Mouse (Mus musculus) limb, embryonic 13.5 days (tissue): ENCODE results near the gene Wnt2b. TPM values are rescaled to one million over a fixed set of nuclear protein-coding genes. Genes with fewer than 3 reads are reported as not detected.

Experiments used
- ATAC-seq: fragments of 200-750 bp; cut with Nextera tagmentation; 2 replicates; pipeline ENCODE4 v1.8.0; 2017; ENCODE audit warnings: low read depth, moderate number of reproducible peaks, moderate TSS enrichment; ENCODE audit not compliant: low FRiP score
- H3K27ac ChIP-seq: fragments of 300-500 bp; sonication (generic); 2 replicates; pipeline ENCODE4 v1.5.1; 2015; ENCODE audit warnings: inconsistent platforms, mild to moderate bottlenecking, moderate library complexity
- H3K27me3 ChIP-seq: fragments of 300-500 bp; sonication (generic); 2 replicates; pipeline ENCODE4 v1.6.1; 2015; ENCODE audit warnings: mild to moderate bottlenecking, inconsistent platforms
- H3K36me3 ChIP-seq: fragments of 300-500 bp; sonication (generic); 2 replicates; pipeline ENCODE4 v1.6.1; 2015; ENCODE audit warnings: inconsistent platforms, mild to moderate bottlenecking, moderate library complexity
- H3K4me1 ChIP-seq: fragments of 300-500 bp; sonication (generic); 2 replicates; pipeline ENCODE4 v1.6.1; 2015; ENCODE audit warnings: inconsistent platforms
- H3K4me2 ChIP-seq: fragments of 300-500 bp; sonication (generic); replicated peaks from 2 replicates; pipeline ENCODE4 v1.6.1; 2015; ENCODE audit warnings: inconsistent platforms, mild to moderate bottlenecking, moderate library complexity
- H3K4me3 ChIP-seq: fragments of 300-500 bp; sonication (generic); 2 replicates; pipeline ENCODE4 v1.5.1; 2015; ENCODE audit warnings: moderate library complexity, mild to moderate bottlenecking, inconsistent platforms
- H3K9ac ChIP-seq: fragments of 300-500 bp; sonication (generic); 2 replicates; pipeline ENCODE4 v1.6.1; 2015; ENCODE audit warnings: mild to moderate bottlenecking, inconsistent platforms
- H3K9me3 ChIP-seq: fragments of 300-500 bp; sonication (generic); 2 replicates; pipeline ENCODE4 v1.6.1; 2016; ENCODE audit warnings: inconsistent platforms
- WGBS: fragments of 180-500 bp; shearing (Covaris S2); methylation state at CpG from one replicate; pipeline ENCODE4 v1.1.7; 2015; 5-methylcytosine and 5-hydroxymethylcytosine counted together
- polyA plus RNA-seq: library from polyadenylated mRNA; unstranded; fragments of >200 nt; fragmentation: Nextera tagmentation; extraction: Ambion mirVana; gene quantifications from 2 replicates; pipeline ENCODE4 v1.2.1, GENCODE M21; 2015

Wnt2b gene
- polyA plus RNA-seq, 1 experiment from 2014 or later = 1.2 TPM

DNA sequence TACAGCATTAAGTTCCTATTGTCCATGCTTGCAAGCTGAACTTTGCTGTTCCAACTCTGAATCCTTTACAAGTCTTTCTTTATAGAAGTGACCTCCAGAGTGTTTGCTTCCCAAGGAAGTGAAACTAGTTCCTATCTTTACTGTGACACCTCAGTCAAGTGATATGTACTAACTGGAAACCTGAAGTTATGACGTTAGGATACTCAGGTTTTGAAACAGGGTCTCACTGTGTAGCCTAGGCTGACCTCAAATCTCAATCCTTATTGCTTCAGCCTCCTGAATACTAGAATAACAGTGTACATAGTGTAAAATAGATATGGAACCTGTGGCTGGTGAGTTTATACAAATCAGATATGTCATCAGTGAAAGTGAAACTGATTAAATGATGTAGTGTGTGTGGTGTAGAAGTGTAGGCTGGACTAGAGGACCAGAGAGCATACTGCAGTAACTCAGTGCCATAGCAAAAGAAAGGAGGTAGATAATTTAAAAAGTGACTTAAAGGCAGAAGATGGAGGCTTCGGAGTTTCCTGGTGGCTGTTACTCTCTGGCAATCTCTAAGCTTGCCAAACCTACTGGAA, 23.9 kb downstream of the Wnt2b start:
- Histone ChIP-seq H3K4me1 (peaks cover 39% of the 10 kb centered on the region), H3K27ac (no peak overlapping the region), H3K36me3 (peaks cover 34% of the 10 kb centered on the region), H3K4me3 (no peak overlapping the region), H3K9me3 (no peaks in the 10 kb centered on the region), H3K4me2 (no peak overlapping the region), H3K27me3 (no peaks in the 10 kb centered on the region), H3K9ac (no peak overlapping the region)
- ATAC-seq = no peak
- WGBS = 78% methylated on average over 2 of the region's 2 CpGs

DNA sequence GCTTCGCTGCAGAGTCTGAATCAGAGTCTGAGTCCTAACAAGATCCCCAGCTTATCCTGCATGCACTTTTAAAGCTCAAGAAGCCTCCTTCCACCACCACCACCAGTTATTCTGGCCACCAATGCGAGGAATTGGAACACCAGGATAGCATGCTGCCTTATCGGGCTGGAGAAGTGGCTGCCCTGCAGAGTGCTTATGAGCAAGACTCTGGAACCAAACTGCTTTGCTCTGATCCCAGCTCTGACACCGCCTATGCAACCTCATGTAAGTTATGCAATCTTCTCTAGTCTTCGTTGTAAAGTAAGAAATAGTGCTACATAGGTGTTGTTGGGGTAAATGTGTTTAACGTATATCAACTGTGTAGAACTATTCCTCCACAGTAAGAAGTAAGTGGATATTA, 32.3 kb downstream of the Wnt2b start:
- no peaks in the 10 kb centered on the region for H3K4me1 ChIP-seq
- H3K36me3 ChIP-seq = peaks cover 31% of the 10 kb centered on the region
- H3K9me3 ChIP-seq = no peaks in the 10 kb centered on the region
- no peak overlapping the region for H3K4me3 ChIP-seq
- no peak overlapping the region for H3K4me2 ChIP-seq
- H3K9ac ChIP-seq = no peak overlapping the region
- H3K27me3 ChIP-seq = no peaks in the 10 kb centered on the region
- no peak for ATAC-seq
- H3K27ac ChIP-seq = no peak overlapping the region
- WGBS = 92% methylated on average over 6 of the region's 6 CpGs

DNA sequence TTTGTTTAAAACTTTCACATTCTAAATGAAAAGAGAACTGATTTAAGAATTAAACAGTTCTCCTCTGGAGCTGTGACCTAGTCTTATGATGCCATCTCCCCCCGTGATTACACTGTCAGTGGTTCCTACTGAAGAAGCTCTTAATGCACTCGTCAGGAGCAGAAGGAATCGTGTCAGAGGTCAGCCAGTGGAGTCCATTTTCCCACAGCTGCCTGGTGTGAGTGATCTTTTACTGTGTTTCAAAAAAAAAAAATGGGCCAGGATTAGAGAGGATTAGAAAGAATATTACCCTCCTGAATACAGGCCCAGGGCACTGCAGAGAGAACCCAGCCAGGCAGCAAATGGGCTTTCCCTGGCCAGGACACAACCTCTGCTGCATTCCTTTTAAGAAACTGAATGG, 46.7 kb downstream of the Wnt2b start:
- no peaks in the 10 kb centered on the region for H3K9me3 ChIP-seq
- ATAC-seq = no peak
- no peak overlapping the region for H3K4me2 ChIP-seq
- no peaks in the 10 kb centered on the region for H3K27me3 ChIP-seq
- 34% methylated on average over 3 of the region's 3 CpGs for whole genome bisulfite sequencing
- H3K36me3 ChIP-seq = peaks cover 30% of the 10 kb centered on the region
- no peaks in the 10 kb centered on the region for H3K4me1 ChIP-seq
- H3K9ac ChIP-seq = no peak overlapping the region
- H3K27ac ChIP-seq = no peak overlapping the region
- no peak overlapping the region for H3K4me3 ChIP-seq

DNA sequence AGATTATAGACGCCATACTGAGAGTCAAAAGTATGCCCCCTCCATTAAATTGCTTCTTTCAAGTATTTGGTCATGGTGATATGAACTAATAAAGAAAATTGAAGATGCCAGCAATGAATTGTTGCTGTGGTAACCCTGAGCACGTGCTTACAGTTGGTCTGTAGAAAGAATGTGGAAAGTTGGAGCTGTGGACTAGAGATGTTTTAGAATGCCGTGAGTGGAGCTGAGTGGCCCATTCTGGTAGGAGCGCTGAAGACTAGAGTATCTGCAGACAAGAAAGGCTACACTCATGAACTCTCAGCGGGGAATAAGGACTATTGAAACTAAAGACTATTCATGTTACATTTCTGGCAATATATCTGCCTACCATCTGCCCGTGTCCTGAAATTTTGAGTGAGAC, 52.5 kb downstream of the Wnt2b start:
- Histone ChIP-seq H3K27ac (no peak overlapping the region), H3K27me3 (no peaks in the 10 kb centered on the region), H3K9ac (no peak overlapping the region), H3K4me1 (no peaks in the 10 kb centered on the region), H3K9me3 (no peaks in the 10 kb centered on the region), H3K4me3 (no peak overlapping the region), H3K4me2 (no peak overlapping the region), H3K36me3 (peaks cover 38% of the 10 kb centered on the region)
- 92% methylated on average over 6 of the region's 6 CpGs for WGBS
- ATAC-seq = no peak

DNA sequence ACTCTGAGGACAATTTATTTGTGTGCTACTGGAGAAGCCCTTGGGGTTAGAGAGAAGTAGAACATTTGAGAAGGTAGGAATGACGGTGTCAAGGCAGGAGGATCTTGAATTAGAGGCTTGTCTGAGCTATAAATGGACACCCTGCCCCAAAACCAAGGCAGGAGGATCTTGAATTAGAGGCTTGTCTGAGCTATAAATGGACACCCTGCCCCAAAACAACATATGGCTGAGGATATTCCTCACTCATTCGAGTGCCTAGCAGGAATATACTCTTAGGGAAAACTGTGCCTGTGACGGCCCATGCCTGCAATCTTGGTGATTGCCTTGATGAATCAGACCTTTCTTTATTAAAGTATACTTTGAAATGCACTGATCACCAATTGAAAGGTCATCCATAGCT, 55.7 kb downstream of the Wnt2b start:
- no peaks in the 10 kb centered on the region for H3K4me1 ChIP-seq
- H3K27ac ChIP-seq = no peak overlapping the region
- no peak overlapping the region for H3K4me3 ChIP-seq
- H3K9me3 ChIP-seq = no peaks in the 10 kb centered on the region
- 85% methylated on average over 3 of the region's 3 CpGs for WGBS
- no peak overlapping the region for H3K9ac ChIP-seq
- H3K27me3 ChIP-seq = no peaks in the 10 kb centered on the region
- no peak overlapping the region for H3K4me2 ChIP-seq
- no peak for ATAC-seq
- H3K36me3 ChIP-seq = peaks cover 37% of the 10 kb centered on the region

DNA sequence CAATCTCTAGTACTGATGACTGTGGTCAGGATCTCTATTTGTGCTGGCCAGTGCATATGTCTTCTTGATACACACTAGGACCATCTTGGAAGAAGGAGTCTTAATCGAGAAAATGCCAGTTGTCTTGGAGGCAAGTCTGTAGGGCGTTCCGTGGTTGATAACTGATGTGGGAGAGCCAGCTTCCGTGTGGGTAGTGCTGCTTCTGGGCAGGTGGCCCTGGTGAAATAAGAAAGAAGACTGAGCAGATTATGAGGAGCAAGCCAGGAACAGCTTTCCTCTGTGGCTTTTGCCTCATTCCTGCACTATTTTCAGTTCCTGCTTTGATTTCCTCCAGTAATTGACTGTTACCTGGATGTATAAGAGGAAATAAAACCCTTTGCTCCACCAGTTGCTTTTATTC, 56.3 kb downstream of the Wnt2b start:
- WGBS = 91% methylated on average over 4 of the region's 4 CpGs
- no peaks in the 10 kb centered on the region for H3K4me1 ChIP-seq
- H3K27ac ChIP-seq = no peak overlapping the region
- H3K4me3 ChIP-seq = no peak overlapping the region
- no peak for ATAC-seq
- peaks cover 37% of the 10 kb centered on the region for H3K36me3 ChIP-seq
- no peaks in the 10 kb centered on the region for H3K27me3 ChIP-seq
- H3K9ac ChIP-seq = no peak overlapping the region
- H3K4me2 ChIP-seq = no peak overlapping the region
- H3K9me3 ChIP-seq = no peaks in the 10 kb centered on the region

DNA sequence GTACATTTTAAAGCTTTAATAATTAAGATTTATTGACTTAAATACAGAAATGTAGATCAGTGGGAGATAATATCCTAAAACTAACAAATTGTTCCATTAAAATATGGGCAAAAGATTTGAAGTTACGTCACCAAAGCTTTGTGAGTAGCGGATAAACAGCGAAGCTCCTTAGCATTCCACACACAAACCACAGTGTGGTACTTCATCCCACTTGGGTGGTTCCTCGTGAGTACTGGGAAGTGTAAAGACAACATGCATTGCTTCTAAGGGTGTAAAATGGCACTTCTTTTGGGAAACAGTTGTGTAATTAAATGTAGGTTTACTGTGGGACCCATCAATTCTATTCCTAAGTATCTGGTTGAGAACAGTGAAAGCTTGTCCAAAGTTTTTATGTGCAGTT, 60.6 kb downstream of the Wnt2b start:
- no peaks in the 10 kb centered on the region for H3K4me1 ChIP-seq
- 90% methylated on average over 4 of the region's 4 CpGs for WGBS
- H3K36me3 ChIP-seq = peaks cover 55% of the 10 kb centered on the region
- H3K27ac ChIP-seq = no peak overlapping the region
- H3K9ac ChIP-seq = no peak overlapping the region
- H3K27me3 ChIP-seq = no peaks in the 10 kb centered on the region
- no peaks in the 10 kb centered on the region for H3K9me3 ChIP-seq
- no peak overlapping the region for H3K4me2 ChIP-seq
- no peak overlapping the region for H3K4me3 ChIP-seq
- no peak for ATAC-seq

DNA sequence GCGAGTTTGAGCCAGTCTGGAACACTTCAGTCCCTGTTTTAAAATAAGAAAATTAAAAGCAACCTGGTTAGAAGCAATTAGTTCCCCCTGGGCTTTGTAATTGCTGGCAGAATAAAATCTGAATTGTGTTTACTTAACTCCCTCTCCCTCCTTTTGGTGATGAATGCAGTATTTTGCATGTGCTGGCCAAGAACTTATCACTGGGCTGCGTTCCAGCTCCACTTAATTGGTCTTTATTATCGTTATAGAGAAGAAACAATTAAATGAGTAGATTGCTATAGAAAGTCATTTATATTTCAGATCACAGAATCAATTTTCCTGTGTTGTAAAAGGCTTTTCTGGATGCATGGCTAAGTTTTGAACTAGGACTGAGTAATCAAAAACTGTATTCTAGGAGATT, 65.6 kb downstream of the Wnt2b start:
- no peaks in the 10 kb centered on the region for H3K4me1 ChIP-seq
- no peak overlapping the region for H3K4me3 ChIP-seq
- H3K9me3 ChIP-seq = no peaks in the 10 kb centered on the region
- peaks cover 62% of the 10 kb centered on the region for H3K36me3 ChIP-seq
- WGBS = 85% methylated on average over 3 of the region's 3 CpGs
- H3K4me2 ChIP-seq = no peak overlapping the region
- no peak overlapping the region for H3K27ac ChIP-seq
- no peaks in the 10 kb centered on the region for H3K27me3 ChIP-seq
- ATAC-seq = no peak
- H3K9ac ChIP-seq = no peak overlapping the region

Other genes with a start within 250 kb of the Wnt2b start
- gene Ppm1j, start 180.9 kb downstream of the Wnt2b start, polyA plus RNA-seq = 2.8 and 3.4 TPM in 2 replicates
- 0.23 and 0.26 TPM in 2 replicates for gene Fam19a3, start 180.1 kb downstream of the Wnt2b start, polyA plus RNA-seq
- gene Rhoc, start 173.5 kb downstream of the Wnt2b start, polyA plus RNA-seq = 196 and 197 TPM in 2 replicates
- 71.7 and 74.9 TPM in 2 replicates for gene Mov10, start 143.4 kb downstream of the Wnt2b start, polyA plus RNA-seq
- gene St7l, start 97.9 kb downstream of the Wnt2b start, polyA plus RNA-seq = 40.1 and 41.0 TPM in 2 replicates
- gene Capza1, start 97.4 kb downstream of the Wnt2b start, polyA plus RNA-seq = 191 and 206 TPM in 2 replicates
- gene Cttnbp2nl, start 91.2 kb upstream of the Wnt2b start, polyA plus RNA-seq = 34.5 and 35.1 TPM in 2 replicates
- not detected in 2 replicates for gene 4930564D02Rik, start 104.9 kb upstream of the Wnt2b start, polyA plus RNA-seq